Mouse (Mus musculus) small intestine, adult 2 months (tissue): ENCODE data around the gene Zfp410.

Source experiments
- CTCF ChIP-seq: fragments of 200-500 bp; IDR thresholded peaks from 2 replicates; pipeline ENCODE4 v1.5.1; 2012; ENCODE audit warnings: low read depth, mild to moderate bottlenecking, control low read depth, inconsistent platforms, low read length, moderate library complexity, mixed read lengths; ENCODE audit not compliant: insufficient replicate concordance, insufficient read length; ENCODE audit errors: extremely low read depth
- POLR2A ChIP-seq: fragments of 200-500 bp; IDR thresholded peaks from 2 replicates; pipeline ENCODE4 v1.6.1; 2012; ENCODE audit warnings: low read depth, mild to moderate bottlenecking, control low read depth, inconsistent platforms, low read length, moderate library complexity

- no peak for TF ChIP-seq CTCF
- no peak for TF ChIP-seq POLR2A
Observed at GRCm38 (mm10) chr12:84284391-84284790, 32.3 kb upstream of the Zfp410 start.
